Mouse (Mus musculus): ENCODE measurements around the gene Cox5b. TPM values are rescaled to one million over a fixed set of nuclear protein-coding genes. Genes with fewer than 3 reads are reported as not detected.

Gene Cox5b
- total RNA-seq, 2 experiments from 2014 or later, result 1,651 to 1,714 TPM

DNA sequence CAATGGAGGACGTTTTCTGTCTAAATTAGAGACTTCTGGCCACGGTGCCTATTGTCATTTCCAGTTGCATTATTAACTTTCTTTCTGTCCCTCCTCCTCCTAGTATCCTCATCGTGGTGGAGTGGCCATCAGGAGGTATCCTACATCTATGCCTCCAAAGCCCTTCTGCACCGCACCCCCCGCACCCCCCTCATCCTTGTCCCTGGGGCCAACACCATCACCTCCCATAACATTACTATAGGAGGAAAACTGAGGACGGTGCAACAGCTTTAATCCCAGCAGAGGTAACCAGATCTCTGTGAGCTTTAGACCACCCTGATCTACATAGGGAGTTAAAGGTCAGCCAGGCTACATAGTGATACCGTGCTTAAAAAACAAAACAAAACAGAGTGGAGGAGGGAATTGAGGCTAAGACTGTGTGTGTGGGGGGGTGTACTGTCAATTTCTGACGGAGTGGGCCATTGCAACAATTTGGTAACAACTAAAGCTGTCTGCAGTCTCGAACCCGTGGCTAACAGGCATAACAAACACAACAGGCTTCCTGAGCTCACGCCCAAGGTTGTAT lies 496 bp upstream of the Cox5b start:
- no peak for DNase-seq

DNA sequence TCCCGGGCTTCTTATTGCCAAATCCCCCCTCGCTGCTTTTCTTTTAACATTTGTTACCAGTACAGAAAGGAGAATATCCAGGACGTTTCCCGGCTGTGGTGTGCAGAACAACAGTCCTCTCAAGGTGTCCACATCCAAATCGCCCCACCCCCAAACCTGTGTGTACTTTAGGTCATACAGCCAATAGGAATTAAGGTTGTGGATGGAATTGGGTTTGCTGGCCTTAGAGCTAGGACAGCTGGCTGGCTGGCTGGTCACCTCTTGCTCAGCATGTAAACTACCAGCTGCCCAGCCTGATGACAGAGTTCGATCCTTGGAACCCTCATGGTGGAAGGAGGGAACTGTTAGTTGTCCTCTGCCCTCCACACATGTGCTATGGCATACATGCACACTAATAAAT lies 3.6 kb downstream of the Cox5b start:
- no peak for DNase-seq

DNA sequence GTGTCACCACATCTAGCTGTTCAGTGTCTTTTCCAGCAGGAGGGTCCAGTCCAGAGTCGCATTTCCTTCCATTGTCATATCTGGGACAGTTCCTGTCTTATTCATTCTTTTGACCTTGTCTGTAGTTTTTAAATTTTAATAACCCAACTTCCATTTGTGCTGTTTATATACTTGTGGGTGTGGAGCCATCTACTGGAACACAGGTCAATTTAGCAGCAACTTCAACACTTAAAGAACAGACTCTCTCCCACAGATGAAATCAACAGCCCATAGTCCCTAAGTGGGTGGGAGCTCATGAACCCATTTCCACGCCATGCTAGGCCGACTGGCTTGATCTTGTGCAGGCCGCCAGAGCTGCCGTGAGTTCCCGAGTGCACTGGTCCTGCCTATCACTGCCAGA lies 5.2 kb downstream of the Cox5b start:
- DNase-seq, result no peak

- DNase-seq, result no peak
These were observed 5.8 kb downstream of the Cox5b start for GRCm38 (mm10) chr1:36697030-36697429.

DNA sequence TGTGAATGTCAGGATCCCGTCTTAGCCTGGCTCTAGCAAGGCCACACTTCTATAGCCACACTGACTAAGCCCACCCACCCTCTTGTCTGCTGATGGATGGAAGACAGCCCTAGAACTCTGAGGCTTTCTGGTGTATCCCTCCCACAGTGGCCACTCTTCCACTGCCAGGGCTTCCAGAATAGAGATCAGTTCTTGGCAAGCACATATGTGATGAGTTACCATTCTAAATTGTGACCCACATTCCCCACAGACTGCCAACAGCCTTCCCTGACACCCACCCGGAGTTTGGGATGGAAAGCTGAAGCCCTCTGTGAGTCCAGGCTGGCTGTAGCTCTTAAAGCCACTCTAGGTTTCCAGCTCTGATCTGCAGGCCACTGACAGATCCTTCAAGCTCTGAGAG lies 15.9 kb downstream of the Cox5b start:
- DNase-seq, result no peak

GRCm38 (mm10) chr1:36707797-36708196 lies 16.5 kb downstream of the Cox5b start:
- DNase-seq, result no peak

DNA sequence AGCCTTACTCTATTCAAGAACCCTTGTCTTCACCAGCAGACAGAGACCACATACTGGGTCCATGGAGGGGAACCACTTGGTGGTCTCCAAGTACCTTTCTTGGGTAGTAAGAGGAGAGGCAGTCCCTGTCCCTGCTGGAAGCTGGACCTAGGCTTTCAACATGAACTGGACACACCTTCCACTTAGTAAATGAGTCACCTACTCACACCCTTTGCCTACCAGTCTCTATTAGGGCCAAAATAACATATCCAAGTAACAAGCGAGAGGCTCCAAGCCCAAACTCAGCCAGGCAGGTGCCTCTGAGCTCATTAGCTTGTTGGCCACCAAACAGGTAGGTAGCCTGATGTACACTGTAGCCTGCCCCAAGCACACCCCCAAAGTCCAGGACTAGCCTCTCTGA lies 17.4 kb downstream of the Cox5b start:
- DNase-seq, result no peak

DNA sequence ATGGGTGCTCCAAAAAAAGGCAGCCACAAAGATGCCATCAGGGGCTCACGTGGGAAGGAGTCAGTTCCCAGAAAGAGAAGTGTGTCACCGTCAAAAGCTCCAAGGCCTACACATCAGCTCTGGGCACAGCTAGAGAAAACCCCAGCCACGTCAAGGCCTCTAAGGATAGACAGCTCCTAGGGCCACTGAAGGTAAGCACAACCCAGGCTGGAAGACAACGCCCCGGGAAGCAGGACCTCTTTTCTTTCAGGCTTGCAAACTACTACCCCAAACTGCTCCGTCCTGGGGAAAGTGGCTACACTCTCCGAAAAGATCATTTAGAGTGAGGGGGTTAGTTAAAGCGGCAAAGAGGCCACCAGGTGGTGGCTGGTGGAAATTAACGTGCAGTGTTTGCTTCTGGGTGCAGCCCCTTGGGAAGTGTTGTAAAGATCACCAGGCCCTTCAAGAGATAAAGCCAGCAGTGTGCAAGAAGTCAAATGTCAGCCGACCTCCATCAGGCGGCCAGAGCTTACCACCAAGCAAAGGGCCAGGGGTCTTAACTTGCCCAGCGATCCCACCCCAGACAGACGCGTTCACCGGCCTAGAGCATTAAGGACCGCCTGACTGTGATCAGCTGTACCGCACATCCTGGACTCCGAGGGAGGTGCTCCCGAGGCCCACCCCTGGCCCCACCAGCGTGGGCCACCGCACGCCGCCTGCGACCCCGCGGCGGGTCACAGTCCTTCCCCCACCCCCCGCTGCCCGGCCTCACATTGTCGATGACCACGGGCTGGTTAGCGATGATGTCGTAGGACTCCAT lies 18.0 kb downstream of the Cox5b start:
- DNase-seq, result peak; percentile 35

DNA sequence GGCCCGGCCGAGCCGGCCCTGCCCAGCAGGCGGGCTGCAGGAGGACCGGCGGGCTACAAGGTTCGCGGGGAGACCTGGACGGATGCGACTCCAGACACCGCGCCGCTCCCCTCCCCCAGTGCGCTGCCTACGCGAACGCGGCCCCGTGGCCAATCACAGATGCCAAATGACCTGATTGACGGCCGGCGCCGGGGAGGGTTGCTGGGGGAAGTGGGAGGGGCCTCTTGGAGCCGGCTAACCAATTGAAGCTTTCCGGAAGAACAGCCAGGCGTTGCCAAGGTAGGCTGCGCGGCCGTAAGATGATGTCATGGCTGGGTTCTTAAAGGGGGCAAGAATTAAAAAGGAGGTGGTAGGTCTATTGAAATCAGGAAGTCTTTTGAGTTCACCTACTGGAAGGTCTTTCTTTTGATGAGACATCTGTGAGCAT lies 18.6 kb downstream of the Cox5b start, which contains the start of gene 4933424G06Rik:
4933424G06Rik (plus strand) TSS at position 296 of the 427 bp plus-strand sequence.
- DNase-seq, result peak; percentile 98

DNA sequence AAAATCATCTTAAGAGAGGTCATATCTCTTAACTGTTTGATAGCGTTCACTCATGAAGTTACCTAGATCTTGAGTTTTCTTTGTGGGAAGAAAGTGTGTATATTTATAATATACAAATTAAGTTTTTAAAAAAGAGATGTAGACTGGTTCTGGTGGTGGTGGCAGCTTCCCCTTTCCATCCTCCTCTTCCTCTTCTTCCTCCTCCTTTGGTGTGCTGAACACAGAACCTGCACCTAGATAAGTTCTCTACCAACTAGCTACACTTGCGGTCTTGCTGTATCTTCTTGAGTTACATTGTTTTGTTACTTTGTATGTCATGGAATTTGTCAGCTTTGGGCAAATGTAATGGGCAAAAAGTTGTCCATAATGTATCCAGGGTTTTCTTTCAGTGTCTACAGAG lies 19.9 kb downstream of the Cox5b start:
- DNase-seq, result no peak

GRCm38 (mm10) chr1:36714311-36714710 lies 23.1 kb downstream of the Cox5b start, which contains the start of gene Actr1b:
Actr1b (minus strand) TSS chr1:36714422.
- no peak for DNase-seq

GRCm38 (mm10) chr1:36718786-36719185 lies 27.5 kb downstream of the Cox5b start:
- no peak for DNase-seq

DNA sequence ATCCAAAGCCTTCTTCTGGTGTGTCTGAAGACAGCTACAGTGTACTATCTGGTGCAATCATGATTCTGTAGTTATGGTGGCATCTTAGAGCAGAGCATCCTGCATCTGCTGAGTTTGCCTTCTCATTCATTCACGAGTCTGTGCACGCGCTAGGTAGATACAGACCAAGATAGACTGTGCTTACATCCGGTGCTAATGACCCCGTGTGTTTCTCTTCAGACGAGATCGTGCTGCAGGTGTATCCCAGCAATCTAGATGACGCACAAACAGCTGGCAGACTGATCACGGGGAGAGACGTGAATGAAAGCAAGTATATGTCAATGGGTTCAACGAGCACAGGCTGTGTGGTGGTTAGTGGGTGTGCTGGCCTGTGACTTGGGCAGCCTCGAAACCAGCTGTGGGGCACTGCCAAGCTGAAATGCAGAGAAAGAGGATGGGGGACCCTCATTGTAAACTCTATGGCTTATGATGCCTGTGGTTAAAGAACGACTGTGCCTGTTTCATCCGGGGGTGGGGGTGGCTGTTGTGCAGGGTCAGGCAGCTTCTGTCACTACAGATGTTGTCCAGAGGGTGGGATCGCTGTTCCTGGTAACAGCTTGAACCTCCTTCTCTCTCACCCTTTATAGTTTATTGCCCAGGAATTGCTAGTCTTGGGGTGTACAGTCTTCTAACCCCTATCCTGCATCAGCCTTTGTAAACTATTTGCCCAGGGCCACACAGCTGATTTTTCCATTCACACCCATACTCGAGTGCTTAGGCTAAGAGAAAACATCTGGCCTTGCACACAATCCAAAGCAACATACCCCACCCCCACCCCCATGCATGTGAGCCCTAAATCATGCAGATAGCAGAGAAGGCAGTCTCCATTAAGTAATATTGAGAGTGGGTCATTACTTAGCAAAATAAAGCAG lies 32.2 kb downstream of the Cox5b start:
- DNase-seq, result no peak

DNA sequence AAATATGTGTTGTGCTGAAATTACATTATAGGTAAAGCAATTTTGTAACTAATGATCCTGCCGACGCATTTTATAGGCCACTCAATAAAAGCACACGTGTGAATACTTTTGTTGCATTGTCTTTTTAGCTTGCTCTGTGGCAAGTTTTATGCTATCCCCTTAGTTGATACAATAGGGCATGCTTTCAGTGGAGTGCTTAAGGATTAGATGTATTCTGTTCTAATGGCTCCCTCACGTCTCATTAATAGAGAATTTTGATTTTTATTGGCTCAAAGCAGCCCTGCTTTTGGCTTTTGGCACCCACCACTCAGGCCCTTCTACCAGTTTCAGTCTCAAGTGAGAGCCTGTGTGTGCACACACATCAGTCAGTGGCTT lies 32.8 kb downstream of the Cox5b start:
- no peak for DNase-seq

GRCm38 (mm10) chr1:36737300-36737699 lies 46.1 kb downstream of the Cox5b start:
- DNase-seq, result peak; percentile 87

- DNase-seq, result no peak
These were observed 48.0 kb downstream of the Cox5b start for GRCm38 (mm10) chr1:36739231-36739630.

GRCm38 (mm10) chr1:36743046-36743445 lies 51.8 kb downstream of the Cox5b start:
- DNase-seq, result no peak

Small RNAs within 50 kb of the gene (microRNA-seq; reads per million reads assigned to microRNA genes)
- 0 reads per million in 2 experiments for gene Gm24133

Other genes starting within 250 kb of the Cox5b start
- gene Lman2l, start 246.2 kb upstream of the Cox5b start, total RNA-seq (2021), result 10 to 100 TPM; 16.0 to 20.6 TPM
- gene Cnnm4, start 219.8 kb upstream of the Cox5b start, total RNA-seq (2021), result 1 to 10 TPM; 4.4 to 4.8 TPM
- 10 to 100 TPM; 14.9 to 15.7 TPM for gene Cnnm3, start 179.6 kb upstream of the Cox5b start, total RNA-seq (2021)
- gene Ankrd23, start 154.6 kb upstream of the Cox5b start, total RNA-seq (2021), result 100 to 1,000 TPM; 151 to 159 TPM
- 10 to 100 TPM; 48.6 to 69.8 TPM for gene Gm42417, start 152.0 kb upstream of the Cox5b start, total RNA-seq (2021)
- 10 to 100 TPM; 16.0 to 18.5 TPM for gene Ankrd39, start 144.0 kb upstream of the Cox5b start, total RNA-seq (2021)
- 10 to 100 TPM; 26.7 to 31.2 TPM for gene Sema4c, start 133.1 kb upstream of the Cox5b start, total RNA-seq (2021)
- under 1 TPM; 0.54 to 0.79 TPM for gene Fam178b, start 8.3 kb upstream of the Cox5b start, total RNA-seq (2021)
- gene 4933424G06Rik, start 18.7 kb downstream of the Cox5b start, total RNA-seq (2021), result not detected
- gene Actr1b, start 23.0 kb downstream of the Cox5b start, total RNA-seq (2021), result 100 to 1,000 TPM; 124 to 137 TPM
- gene Zap70, start 70.3 kb downstream of the Cox5b start, total RNA-seq (2021), result under 1 TPM; 0.20 to 0.24 TPM

Data from heart, postnatal 4 days (tissue).